Mouse (Mus musculus) E14TG2a.4 (cell line): ENCODE results near the gene Grk2.

ENCODE experiments used
- H3K27me3 ChIP-seq: 2 replicates; pipeline ENCODE4 v1.6.1; 2014; ENCODE audit warnings: low read length, control low read depth; ENCODE audit not compliant: insufficient read depth
- H3K36me3 ChIP-seq: 2 replicates; pipeline ENCODE4 v1.6.1; 2014; ENCODE audit warnings: low read length, control low read depth; ENCODE audit not compliant: insufficient read depth
- H3K4me1 ChIP-seq: replicated peaks from 2 replicates; pipeline ENCODE4 v1.6.1; 2014; ENCODE audit warnings: low read depth, low read length, control low read depth
- H3K4me3 ChIP-seq: replicated peaks from 2 replicates; pipeline ENCODE4 v1.5.1; 2014; ENCODE audit warnings: mild to moderate bottlenecking, low read length
- H3K9me3 ChIP-seq: 2 replicates; pipeline ENCODE4 v1.6.1; 2014; ENCODE audit warnings: low read length, control low read depth
- CTCF ChIP-seq: conservative IDR thresholded peaks from 2 replicates; pipeline ENCODE4 v1.5.1; 2014; ENCODE audit warnings: low read length
- NANOG ChIP-seq: IDR thresholded peaks from 2 replicates; pipeline ENCODE4 v1.6.1; 2014; ENCODE audit warnings: borderline replicate concordance, low read length, mixed read lengths
- POU5F1 ChIP-seq: IDR thresholded peaks from 2 replicates; pipeline ENCODE4 v1.6.1; 2014; ENCODE audit warnings: low read length, borderline replicate concordance

Grk2 gene

DNA sequence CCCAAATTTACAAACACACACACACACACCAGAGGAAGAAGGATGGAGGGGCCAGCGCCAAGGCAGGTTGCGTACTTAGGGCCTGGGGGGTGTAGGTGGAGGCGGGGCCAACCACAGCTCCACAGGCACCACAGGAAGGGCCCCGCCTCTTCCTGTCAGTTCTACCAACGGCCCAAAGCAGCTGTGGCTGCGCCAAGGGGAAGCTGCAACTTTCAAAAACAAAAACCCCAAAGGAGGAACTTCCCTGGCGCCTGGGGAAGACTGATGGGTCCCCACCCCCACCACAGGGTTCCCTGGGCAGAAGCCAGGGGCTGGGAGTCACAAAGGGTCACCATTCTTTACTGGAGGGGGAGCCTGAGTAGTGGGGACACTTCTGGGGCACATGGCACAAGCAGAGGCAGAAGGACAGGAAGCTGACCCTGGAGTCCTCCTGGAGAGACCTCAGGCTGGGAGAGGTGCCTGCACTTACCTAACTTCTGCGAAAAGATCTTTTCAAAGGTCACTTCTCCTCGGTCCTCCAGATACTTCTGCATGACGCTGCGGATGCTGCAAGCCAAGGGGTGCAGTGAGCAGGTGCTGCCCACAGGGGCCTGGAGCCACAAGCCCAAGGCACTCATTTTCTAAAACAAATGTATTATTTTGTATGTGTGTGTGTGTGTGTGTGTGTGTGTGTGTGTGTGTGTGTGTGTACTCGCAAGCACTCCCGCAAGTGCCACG, 11.5 kb downstream of the Grk2 start:
- Histone ChIP-seq H3K4me3 (peak overlapping the region; percentile 77), H3K27me3 (no peaks in the 10 kb centered on the region), H3K4me1 (peaks cover 87% of the 10 kb centered on the region), H3K9me3 (no peaks in the 10 kb centered on the region), H3K36me3 (peaks cover 60% of the 10 kb centered on the region)
- TF ChIP-seq POU5F1 (no peak), NANOG (no peak)

DNA sequence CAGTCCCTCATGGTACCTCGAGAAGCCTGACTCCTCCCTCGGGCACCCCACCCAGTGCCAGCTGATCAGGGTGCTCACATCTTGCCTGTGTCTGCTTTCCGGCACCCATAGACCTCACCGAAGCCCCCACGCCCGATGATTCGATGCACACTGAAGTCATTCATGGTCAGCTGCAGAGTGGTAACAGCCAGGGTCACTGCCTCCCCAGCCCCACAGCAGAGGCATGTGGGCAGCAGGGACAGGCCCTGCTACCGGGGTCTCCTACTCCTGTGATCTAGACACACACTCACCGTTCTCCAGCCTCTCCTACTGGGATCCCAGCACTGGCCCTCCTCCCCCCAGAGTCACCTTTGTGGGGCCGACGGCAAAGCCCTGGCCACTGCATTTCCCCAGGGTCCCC, 14.9 kb downstream of the Grk2 start:
- H3K4me3 ChIP-seq, result no peak overlapping the region
- peaks cover 79% of the 10 kb centered on the region for H3K4me1 ChIP-seq
- TF ChIP-seq CTCF, result no peak
- no peak for TF ChIP-seq NANOG
- TF ChIP-seq POU5F1, result no peak
- peaks cover 78% of the 10 kb centered on the region for H3K36me3 ChIP-seq
- no peaks in the 10 kb centered on the region for H3K27me3 ChIP-seq
- no peaks in the 10 kb centered on the region for H3K9me3 ChIP-seq

DNA sequence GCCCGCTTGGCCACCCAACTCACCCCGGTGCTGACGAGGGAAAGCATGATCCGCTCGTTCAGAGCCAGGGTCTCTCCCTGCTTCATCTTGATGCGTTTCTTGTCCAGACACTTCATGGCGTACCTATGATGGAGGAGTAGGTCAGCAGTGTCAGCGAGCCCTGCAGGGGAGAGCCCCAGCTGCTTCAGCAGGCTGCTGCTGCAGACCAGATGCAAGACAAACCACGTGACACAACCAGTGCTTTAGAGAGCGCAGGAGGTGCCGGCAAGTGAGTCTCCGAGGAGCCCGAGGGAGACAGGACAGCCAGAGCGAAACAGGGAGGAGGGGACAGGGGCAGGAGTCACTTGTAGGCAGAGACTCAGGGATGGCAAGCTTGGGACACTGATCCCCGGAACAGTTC, 15.3 kb downstream of the Grk2 start:
- Histone ChIP-seq H3K4me1 (peaks cover 79% of the 10 kb centered on the region), H3K27me3 (no peaks in the 10 kb centered on the region)
- TF ChIP-seq POU5F1 (no peak), NANOG (no peak), CTCF (no peak)

DNA sequence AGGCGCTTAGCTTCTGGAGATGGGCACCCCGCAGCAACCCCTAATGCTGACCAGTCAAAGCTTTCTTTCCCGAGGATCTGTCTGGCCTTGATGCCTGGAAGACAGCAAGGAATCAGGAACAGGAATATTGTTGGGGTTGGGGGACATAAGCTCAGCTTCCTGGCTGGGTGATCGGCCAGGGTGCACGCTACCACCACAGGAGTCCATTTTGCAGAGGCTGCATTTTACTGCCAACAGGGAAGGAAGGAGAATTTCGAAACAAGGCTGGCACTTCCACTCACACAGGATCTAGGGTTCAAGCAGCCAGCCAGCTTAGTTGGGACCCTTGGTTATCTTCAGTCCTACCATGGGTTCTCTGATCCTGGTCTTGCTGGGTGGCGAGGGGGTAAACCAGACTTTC, 22.4 kb downstream of the Grk2 start:
- peak overlapping the region; percentile 83 for H3K4me3 ChIP-seq
- TF ChIP-seq CTCF (no peak), POU5F1 (no peak), NANOG (no peak)
- no peaks in the 10 kb centered on the region for H3K9me3 ChIP-seq
- peaks cover 44% of the 10 kb centered on the region for H3K36me3 ChIP-seq
- H3K27me3 ChIP-seq, result peaks cover 15% of the 10 kb centered on the region
- peaks cover 57% of the 10 kb centered on the region for H3K4me1 ChIP-seq

More for the DNA sequence above, 15.3 kb downstream of the Grk2 start:
- Histone ChIP-seq H3K36me3 (peaks cover 79% of the 10 kb centered on the region), H3K4me3 (no peak overlapping the region), H3K9me3 (no peaks in the 10 kb centered on the region)

DNA sequence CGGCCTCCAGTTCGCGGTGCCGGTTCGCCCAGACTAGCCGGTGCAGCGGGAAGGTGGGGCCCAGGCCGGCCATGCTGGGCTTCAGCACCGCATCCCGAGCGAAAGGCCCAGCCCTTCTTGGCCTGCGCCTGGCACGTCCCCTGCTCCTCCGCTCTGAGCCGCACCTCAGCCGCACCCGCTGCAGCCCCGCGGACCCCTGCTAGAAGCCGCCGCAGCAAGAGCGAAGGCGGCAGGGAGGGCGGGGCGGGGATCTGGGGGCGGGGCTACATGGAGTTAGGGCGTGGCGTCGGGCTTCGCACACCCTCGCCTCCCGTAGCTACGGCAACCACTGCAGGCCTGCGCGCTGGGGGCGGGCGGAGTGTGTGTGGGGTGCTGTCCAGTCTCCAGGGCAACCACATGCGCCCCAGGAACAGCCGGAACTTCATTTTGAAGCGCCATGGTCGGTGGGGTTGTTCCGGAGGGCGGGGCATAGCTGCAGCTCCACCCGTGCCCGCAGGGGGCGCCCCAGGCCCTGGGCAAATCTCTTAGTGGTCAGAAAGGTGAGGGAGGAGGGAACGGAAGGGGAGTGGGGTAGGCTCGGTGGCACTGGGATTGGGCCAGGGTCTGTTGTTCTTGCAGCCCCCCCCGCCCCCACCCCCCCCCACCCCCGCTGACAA, 23.0 kb downstream of the Grk2 start, which contains the start of gene Ankrd13d:
Gene Ankrd13d (minus strand): TSS at position 240 of the 656 bp plus-strand sequence.
- Histone ChIP-seq H3K36me3 (peaks cover 37% of the 10 kb centered on the region), H3K4me1 (peaks cover 57% of the 10 kb centered on the region), H3K9me3 (no peaks in the 10 kb centered on the region), H3K27me3 (peaks cover 15% of the 10 kb centered on the region), H3K4me3 (peak within 1 kb of the TSS; percentile 83)
- peak; percentile 72 for TF ChIP-seq CTCF
- no peak for TF ChIP-seq NANOG
- no peak for TF ChIP-seq POU5F1

DNA sequence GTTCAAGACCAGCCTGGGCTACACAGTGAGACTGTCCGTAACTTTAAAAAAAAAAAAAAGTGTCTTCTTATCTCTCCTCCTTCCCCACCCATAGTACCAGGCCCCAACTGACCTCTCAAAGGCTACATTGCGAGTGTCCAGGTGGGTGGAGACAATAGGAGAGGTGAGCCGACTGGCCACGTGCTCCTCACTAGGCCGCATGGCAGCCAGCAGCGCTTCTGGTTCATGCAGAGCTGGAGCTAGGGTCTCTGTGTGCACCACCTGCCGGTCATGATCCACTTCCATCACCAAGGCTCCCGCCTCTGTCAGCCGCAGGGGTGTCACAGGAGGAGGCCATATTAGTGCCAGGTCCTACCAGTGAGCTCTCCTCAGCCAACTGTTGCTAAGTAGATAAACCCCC, 25.6 kb downstream of the Grk2 start:
- Histone ChIP-seq H3K4me1 (peaks cover 32% of the 10 kb centered on the region), H3K27me3 (peaks cover 15% of the 10 kb centered on the region), H3K36me3 (peaks cover 11% of the 10 kb centered on the region), H3K9me3 (no peaks in the 10 kb centered on the region), H3K4me3 (no peak overlapping the region)
- TF ChIP-seq POU5F1, result no peak
- no peak for TF ChIP-seq CTCF
- no peak for TF ChIP-seq NANOG

DNA sequence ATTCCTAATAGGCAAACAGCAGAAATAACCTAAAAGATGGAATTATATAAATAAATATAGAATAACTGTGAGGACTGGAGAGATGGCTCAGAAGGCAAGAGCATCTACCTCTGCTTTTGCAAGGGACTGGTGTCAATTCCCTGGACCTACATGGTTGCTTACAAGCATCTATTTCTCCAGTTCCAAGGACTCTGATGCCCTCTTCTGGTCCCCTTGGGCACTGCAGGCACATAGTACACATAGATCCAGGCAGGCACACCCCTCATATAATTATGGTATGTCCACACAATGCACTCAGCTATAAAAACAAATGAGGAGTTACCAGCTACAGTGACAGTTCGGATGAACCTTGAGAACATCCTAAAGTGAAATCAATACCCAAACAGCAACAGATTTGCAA, 26.5 kb downstream of the Grk2 start:
- TF ChIP-seq CTCF (peak; percentile 82), POU5F1 (no peak), NANOG (no peak)

DNA sequence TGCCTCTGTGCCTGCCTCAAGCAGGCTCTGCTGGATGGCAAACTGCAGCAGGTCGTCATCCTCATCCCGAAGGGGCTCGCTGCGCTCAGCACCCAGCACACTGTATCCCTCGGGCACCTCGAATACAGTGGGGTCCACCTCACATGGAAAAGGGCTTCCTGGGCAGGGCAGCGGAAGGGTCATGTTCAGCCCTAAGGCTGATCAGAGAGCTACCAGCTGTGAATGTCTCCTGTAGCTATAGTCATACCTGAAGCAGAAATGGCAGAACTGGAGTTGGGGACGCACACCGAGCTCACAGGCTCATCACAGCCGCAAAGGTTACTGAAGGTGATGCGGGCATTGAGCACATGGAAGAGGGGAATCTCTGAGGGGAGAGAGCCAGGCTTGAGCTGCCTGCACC, 35.0 kb downstream of the Grk2 start:
- H3K4me1 ChIP-seq, result peaks cover 22% of the 10 kb centered on the region
- peaks cover 38% of the 10 kb centered on the region for H3K27me3 ChIP-seq
- H3K4me3 ChIP-seq, result no peak overlapping the region
- peaks cover 12% of the 10 kb centered on the region for H3K36me3 ChIP-seq
- no peaks in the 10 kb centered on the region for H3K9me3 ChIP-seq
- TF ChIP-seq CTCF, result no peak
- TF ChIP-seq POU5F1, result no peak
- TF ChIP-seq NANOG, result no peak

More for the DNA sequence above, 26.5 kb downstream of the Grk2 start:
- peaks cover 24% of the 10 kb centered on the region for H3K4me1 ChIP-seq
- no peak overlapping the region for H3K4me3 ChIP-seq
- no peaks in the 10 kb centered on the region for H3K9me3 ChIP-seq
- 0 out of 2 replicates have a peak, but pooled peaks cover 8% of the 10 kb centered on the region for H3K36me3 ChIP-seq
- H3K27me3 ChIP-seq, result peaks cover 15% of the 10 kb centered on the region
